Mouse (Mus musculus): ENCODE measurements at regions not wholly inside any gene's neighbourhood (a gene's known extent, or its start where the extent isn't known, plus 50 kb on each side); places are given as distances from the start of the nearest gene placed in this dataset.

DNA sequence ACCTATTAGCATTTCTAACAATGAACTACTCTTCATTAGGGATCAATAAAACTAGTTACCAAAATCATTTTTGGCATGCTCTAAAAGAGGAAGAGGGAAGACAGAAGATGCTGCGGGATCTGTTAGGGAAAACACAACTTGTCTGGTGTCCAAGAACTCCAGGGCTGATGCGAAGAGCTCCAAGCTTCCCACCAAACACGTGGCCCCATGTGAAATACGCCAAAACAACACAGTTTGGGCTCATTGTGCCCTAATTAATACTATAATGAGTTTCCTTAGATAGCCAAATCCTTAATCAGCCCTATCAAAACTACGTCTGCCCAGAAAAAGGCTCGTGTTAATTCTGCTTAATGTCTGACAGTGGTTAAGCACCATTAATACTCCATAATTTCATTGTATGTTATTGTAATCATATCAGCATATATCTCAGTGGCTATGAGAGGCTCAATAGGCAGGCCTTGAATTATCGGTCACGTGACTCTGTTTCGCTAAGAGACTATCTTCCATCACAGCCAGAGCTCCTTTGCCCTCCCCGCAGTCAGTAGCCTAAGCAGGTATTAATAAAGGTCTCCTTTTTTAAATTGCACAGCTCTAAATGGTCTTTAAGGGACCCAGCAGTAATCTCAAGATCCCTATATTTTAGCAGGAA lies 223.6 kb upstream of the Pou3f3 start:
- no peak for DNase-seq (ENCODE audit: low spot score in 2 of 2)

GRCm38 (mm10) chr1:42472495-42473230 lies 222.9 kb upstream of the Pou3f3 start:
- no peak for DNase-seq (ENCODE audit: low spot score in 2 of 2)

- DNase-seq (ENCODE audit: low spot score in 2 of 2) = no peak
Measured at GRCm38 (mm10) chr1:42474197-42474596, 221.4 kb upstream of the Pou3f3 start.

GRCm38 (mm10) chr1:42474831-42475230 lies 220.7 kb upstream of the Pou3f3 start:
- no peak for DNase-seq (ENCODE audit: low spot score in 2 of 2)

GRCm38 (mm10) chr1:42475629-42476028 lies 219.9 kb upstream of the Pou3f3 start:
- DNase-seq (ENCODE audit: low spot score in 2 of 2) = no peak

DNA sequence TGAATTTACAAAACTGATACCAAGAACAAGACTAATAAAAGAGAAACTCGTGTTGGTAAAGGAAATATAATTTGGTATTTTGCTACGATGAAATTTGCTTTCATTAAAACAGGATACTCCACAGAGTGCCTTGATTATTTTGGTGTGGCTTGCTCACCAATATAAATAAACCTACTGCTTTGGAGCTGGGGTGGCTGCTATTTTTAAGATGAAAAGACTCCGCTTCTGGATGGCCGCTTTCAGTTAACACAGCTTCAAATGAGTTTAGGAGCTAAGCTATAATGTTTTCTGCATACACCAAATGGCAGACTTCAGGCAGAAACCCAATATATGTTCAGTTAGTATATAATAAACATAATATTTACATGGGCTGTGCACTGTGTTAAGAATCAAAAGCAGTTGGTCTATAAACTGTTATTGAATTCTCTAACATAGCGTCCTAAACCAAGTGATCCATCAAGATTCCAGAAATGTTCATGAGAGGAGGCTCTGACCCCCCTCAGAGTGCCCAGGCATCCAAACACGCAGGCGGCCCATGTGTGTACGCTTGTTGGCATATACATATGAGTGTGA lies 215.1 kb upstream of the Pou3f3 start:
- DNase-seq (ENCODE audit: low spot score in 2 of 2) = no peak

GRCm38 (mm10) chr1:42489563-42489962 lies 206.0 kb upstream of the Pou3f3 start:
- no peak for DNase-seq (ENCODE audit: low spot score in 2 of 2)

GRCm38 (mm10) chr1:42490856-42491643 lies 204.5 kb upstream of the Pou3f3 start:
- no peak for DNase-seq (ENCODE audit: low spot score in 2 of 2)

- DNase-seq (ENCODE audit: low spot score in 2 of 2) = no peak
Measured at GRCm38 (mm10) chr1:42491644-42492277, 203.8 kb upstream of the Pou3f3 start.

- no peak for DNase-seq (ENCODE audit: low spot score in 2 of 2)
Measured at GRCm38 (mm10) chr1:42496022-42496421, 199.5 kb upstream of the Pou3f3 start.

GRCm38 (mm10) chr1:42496433-42496832 lies 199.1 kb upstream of the Pou3f3 start:
- no peak for DNase-seq (ENCODE audit: low spot score in 2 of 2)

DNA sequence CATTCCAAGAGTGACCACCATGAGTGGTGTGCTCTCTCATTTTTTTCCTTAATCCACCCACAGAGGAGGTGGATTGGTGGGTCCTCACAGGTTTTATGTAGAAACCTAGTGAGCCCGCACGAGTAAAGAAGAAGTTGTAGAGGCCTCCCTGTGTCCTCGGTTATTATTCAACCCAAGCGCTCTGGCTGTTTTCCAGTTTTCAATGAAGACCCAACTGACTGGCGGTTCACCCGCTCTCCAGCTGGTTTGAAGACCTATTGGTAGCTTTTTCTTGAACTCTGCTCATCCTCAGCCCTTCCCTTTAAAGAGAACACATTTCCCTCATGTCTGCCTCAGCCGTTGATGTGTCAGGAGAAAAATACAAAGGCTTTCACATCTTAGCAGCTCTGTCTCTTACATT lies 196.7 kb upstream of the Pou3f3 start:
- no peak for DNase-seq (ENCODE audit: low spot score in 2 of 2)

DNA sequence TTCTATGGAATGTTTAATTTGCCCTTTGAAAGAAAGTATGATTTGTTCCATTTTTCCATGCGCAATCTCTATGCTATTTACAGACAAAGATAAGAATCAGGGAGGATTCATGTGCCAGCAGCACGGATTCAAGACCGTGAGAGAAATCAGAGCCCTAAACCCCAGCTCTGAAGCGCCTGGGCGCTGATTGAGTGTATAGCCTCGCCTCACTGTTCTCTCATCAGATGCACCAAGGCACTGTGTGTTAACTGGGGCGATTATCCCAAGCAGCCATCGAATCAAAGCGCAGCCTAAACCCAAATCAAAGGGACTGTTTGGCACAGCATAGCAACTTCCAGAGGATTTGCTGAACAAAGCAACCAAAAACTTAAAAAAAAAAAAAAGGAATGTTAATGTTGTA lies 191.1 kb upstream of the Pou3f3 start:
- DNase-seq (ENCODE audit: low spot score in 2 of 2) = no peak

- DNase-seq (ENCODE audit: low spot score in 2 of 2) = no peak
Measured at GRCm38 (mm10) chr1:42505048-42505729, 190.4 kb upstream of the Pou3f3 start.

DNA sequence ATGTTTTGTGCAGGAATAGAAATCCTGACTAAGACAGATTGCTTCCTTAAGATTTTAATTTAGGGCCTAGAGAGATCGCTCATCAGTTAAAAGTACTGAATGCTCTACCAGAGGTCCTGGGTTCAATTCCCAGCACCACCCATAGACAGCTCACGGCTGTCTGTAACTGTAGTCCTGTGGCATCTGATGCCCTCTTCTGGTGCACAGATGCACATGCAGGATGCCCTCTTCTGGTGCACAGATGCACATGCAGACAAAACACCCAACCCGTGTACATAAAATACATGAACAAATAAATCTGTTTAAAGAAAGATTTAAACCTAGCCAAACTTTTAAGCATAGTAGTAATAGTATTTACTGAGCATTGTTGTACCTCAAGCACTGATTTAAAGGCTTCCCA lies 181.2 kb upstream of the Pou3f3 start:
- DNase-seq (ENCODE audit: low spot score in 2 of 2) = no peak

DNA sequence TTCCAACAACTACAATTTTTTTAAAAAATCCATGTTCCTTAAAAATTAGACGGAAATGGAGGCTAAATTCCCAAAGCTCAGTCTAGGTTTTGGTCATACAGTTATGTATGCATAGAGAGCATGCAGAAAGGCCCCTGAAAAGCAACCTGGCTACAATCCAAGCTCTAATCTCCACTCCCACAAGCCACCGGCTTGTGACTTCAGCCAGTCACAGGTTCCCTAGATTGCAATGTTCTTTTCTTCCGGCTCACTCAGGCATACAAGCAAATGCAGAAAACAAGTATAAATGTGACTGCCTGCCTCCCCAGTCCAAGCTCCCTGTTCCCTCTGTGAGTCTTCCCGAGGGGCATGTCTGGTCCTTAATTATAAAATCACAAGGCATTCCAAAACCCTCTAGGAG lies 171.2 kb upstream of the Pou3f3 start:
- DNase-seq (ENCODE audit: low spot score in 2 of 2) = no peak

GRCm38 (mm10) chr1:42527746-42528476 lies 167.7 kb upstream of the Pou3f3 start:
- no peak for DNase-seq (ENCODE audit: low spot score in 2 of 2)

GRCm38 (mm10) chr1:42532908-42533307 lies 162.7 kb upstream of the Pou3f3 start:
- no peak for DNase-seq (ENCODE audit: low spot score in 2 of 2)

DNA sequence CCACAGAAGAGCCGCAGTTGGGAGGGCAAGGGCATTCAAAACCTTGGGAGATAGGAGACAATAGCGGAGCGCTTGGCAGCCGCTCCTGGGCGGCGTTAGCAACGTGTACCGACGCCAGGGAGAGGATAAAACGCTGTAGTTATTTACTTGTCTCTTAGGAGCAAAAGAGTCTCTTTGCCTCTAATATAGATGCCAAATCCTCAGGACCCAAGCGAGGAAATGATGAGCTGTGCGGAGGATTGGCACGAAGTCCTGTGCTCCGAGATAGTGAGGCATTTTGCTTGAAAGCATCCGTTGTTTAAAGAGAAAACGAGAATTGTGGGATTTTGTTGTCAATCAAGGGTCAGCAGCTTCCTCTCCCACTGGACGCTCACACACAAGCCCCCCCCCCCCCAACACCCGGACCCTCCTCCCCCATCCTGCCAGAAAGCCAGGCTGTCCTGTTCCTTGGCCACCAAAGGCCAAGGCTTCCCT lies 156.5 kb upstream of the Pou3f3 start:
- no peak for DNase-seq (ENCODE audit: low spot score in 2 of 2)
